Mouse (Mus musculus) cerebellum, postnatal 4 days (tissue): Measurements from ENCODE around the gene Serinc1.

Experiments
- DNase-seq, 2 experiments: peaks; one replicate each; pipeline ENCODE4 v3.0.0; 2022; ENCODE audit warnings: low spot score in 2 of 2, mixed read lengths in 1 of 2

The Serinc1 gene

DNA sequence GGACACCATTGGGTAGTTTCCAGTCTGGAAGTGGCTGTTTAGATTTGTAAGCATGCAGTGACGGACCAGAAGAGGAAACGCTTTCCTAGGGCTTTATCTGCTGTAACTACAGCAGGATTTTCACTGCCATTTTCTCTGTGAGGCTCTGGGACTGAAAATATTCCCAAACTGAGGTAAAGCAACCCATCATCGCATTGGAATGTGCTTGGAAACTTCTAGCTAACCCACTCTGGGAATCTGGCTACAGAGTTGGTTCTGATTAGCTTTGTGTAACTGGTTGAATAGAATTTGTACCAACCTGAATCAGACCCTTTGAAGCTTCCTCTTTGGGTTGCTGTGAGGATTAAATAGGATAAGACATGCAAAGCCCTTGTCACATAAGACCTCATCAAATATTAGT lies 47.6 kb downstream of the Serinc1 start:
- no peak for DNase-seq

DNA sequence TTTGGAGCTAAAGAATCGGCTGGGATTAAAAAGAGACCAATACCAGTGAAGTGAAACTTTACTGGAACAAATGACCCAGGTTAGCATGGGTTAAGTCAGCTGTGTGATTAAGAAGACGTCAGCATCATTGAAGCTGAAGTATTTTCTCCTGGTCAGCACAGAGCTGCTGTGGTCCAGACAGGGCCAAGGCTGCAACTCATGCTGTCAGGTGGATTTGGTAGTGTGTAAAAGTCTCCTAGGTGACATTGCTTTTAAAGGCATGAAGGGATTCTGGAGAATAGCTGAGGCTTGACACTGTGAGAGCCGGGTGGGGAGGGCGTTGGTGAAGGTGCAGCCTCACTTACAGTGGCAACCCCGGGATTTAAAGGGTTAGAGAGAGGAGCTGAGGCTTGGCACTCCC lies 50.6 kb downstream of the Serinc1 start:
- DNase-seq = no peak

DNA sequence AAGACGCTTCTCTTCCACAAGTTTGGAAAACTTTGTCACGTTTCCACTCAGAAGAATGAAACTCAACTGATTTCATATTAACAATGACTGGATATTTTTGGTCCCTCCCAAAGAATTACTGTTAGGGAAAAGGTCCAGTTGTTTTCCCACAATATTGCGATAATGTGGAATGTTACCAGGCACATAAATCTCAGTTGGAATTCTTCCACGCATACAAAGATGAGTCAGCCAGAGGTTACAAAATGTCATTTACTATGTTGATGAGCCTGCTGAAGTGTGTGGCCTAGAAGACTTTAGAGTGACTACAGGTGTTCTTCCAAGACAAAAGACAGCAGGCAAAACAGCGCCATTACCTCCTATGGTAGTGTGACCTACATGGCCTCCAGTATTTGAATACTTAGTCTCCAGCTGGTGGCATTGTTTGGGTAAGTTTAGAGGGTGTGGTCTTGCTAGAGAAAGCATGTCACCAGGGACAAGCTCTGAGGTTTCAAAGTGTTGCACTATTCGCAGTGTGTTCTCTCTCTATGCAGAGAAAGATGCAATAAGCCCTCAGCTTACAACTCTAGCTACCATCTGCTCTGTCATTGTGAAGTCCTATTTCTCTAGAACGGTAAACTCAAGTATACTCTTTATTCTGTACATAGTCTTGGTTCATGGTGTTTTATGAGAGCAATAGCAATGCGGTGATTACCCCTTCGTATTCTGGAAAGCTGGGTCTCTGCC lies 55.0 kb downstream of the Serinc1 start:
- DNase-seq = no peak
